Mouse (Mus musculus) hematopoietic stem cell, adult 5-6 weeks (primary cell): ENCODE results near the gene Slc35f4. TPM values are rescaled to one million over a fixed set of nuclear protein-coding genes. Genes with fewer than 3 reads are reported as not detected.

Experiments used
- ATAC-seq, 2 experiments: fragments of 125-278 bp in 1 of 2; replicated peaks in 1 of 2; 2 replicates each; pipeline ENCODE4 v1.8.0; 2016 to 2017; ENCODE audit warnings: inconsistent platforms in 2 of 2, mild to moderate bottlenecking in 2 of 2, moderate number of reproducible peaks in 2 of 2, low read depth in 1 of 2, moderate TSS enrichment in 1 of 2; ENCODE audit not compliant: low FRiP score in 2 of 2, poor library complexity in 2 of 2, severe bottlenecking in 2 of 2, insufficient read depth in 1 of 2, low TSS enrichment in 1 of 2
- total RNA-seq: library from RNA; stranded (forward); fragments of 172-1452, 232-1000 nt; gene quantifications from 2 replicates; pipeline ENCODE4 v1.2.3, GENCODE M21; 2017

Slc35f4 gene
- total RNA-seq, 1 experiment from 2014 or later: not detected

DNA sequence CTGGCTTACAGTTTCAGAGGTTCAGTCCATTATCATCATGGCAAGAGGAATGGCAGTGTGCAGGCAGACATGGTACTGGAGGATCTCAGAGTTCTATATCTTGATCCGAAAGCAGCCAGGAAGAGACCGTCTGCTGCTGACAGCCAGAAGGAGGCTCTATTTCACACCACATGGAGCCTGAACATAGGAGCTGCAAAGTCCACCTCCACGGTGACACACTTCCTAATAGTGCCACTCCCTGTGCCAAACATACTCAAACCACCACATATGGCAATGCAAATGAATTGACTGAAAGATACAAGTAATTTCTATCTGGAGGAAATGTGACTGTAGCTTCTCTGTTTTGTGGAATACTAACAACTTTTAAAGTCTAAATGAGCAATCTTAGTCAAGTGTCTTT, 89.0 kb downstream of the Slc35f4 start:
- ATAC-seq: no peak

DNA sequence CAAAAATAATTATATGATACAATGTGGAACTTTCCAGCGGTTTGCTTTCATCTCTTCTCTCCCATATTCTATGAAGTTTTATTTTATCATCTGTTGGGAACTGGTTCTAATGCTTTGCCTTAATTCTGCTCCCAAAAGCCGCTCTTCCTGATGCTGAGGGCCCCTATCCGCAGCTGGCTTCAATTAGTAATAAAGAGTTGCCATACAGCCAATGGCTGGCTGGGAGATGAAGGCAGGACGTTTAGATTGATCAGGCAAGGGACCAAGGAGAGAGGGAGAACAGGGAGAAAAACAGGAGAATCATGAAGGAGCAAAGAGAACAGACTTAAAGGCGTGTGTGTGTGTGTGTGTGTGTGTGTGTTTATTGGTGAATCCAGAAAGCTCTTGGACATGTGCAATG, 94.0 kb downstream of the Slc35f4 start:
- no peak for ATAC-seq

DNA sequence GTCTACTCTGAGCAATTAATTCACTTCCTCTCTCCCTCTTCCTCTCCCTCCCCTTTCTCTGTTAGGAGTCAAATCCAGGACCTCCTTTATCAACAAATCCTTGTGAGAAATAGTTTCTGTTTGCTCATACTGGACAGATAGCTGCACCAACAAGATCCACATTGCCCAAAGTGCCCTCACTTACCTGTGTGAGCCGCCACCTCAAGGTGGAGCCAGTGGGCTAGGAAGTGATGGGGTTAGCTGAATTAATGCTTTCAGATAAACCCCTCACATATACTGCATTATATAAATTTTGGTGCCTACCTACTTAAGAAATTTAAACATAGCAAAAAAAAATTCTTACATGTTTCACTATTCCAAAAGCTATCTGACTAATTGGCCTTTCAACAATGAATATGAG, 133.4 kb downstream of the Slc35f4 start:
- ATAC-seq: no peak

DNA sequence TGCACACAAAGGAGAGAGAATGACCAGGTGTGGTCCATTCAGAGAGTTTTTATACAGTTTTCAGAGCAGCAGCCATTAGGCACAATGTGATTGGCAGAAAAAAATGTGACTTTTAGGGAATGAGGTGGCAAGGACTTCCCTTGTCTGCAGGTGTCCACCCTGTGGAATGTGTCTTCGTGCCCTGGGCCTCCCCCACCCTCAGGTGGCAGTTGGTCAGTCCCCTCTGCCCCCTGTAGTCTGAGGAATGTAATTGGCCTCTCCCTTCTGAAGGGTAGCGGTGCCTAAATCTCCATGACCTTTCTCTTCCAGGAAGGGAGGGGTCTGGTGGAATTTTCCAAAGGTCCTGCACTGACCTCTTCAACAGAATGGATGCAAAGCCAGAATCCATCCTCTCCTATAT, 163.7 kb downstream of the Slc35f4 start:
- ATAC-seq: no peak

DNA sequence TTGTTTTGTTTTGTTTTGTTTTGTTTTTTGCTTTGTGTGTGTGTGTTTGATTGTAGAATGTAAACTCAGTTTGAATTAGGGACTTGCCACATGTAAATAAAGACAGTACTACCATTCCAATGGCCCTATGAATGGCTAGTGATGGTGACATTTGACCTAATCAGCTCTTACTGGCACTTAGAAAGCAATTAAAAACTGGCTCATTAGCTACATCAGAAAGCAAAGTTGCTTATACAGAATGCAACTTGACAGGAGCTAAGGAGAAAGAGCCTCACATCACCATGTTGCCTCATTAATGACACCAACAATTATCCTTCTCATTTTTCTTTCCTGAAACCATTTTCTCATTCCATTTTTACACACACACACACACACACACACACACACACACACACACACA, 170.3 kb downstream of the Slc35f4 start:
- no peak for ATAC-seq

DNA sequence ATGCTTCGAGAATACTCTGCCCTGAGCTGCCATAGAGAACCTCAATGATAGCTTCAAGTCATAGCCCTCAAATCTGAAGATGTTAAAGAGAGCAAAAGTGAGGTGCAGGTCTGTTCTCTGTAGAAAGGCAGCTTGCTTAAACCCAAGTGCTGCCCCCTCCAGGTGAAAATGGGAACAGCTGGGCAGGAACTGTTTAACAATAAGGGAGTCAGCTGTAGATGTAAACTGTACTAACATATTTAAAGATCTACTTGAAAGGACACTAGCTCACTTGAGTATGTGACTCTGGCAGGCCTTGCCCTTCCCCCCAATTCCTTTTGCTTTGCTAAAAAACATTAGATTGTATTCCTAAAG, 177.0 kb downstream of the Slc35f4 start:
- peak in 1 of 2 experiments; percentile 39; a peak in 1 of 4 replicates for ATAC-seq

DNA sequence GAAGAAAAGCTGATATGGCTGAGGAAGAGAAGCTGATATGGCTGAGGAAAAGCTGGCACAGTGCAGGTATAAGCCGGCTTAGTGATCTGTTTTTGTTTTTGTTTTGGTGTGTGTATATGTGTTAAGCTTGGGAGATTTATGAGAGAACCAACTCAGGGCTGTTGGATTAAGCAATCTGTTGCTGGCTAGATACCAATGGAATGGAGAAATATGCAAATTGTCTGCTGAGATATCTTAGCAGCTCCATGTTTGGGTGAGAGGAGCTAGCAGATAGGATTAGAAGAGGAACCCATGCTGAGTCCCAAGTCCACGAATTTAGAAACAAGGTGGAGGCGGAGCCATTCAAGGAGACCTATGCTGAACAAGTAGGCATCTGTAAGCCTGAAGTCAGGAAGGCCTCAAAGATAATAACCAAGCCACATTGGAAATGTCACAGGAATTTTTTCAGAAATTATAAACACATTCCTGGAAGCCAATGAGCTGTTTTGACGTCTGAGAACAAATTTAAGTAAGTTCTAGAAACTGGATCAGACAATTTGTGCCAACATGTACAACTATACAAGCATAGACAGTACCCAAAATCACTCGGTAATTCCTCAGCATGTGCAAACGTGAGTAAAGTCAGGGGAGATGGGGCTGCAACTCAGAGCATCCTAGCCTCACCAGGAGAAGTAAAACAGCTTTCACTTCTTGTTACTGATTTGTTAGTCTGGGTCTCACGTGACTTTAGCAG, 177.5 kb downstream of the Slc35f4 start:
- ATAC-seq: no peak

DNA sequence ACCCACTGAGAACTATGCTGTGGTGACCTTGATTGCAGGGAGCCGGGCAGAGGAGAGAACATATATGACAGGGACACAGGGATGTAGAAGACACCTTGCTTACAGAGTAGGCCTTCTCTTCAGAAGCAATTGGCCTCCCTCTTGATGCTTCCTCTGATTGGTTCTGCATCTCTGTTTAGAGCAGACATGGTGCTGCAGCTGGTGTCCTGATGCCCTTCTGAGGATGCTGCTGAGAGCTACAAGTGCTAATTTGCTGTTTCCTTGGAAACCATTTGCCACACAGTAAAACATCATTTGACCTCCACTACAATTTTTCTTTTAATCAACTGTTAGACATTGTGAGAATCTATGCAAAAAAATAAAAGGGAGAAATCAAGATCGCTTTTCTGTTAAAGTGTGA, 180.0 kb downstream of the Slc35f4 start:
- ATAC-seq: no peak

DNA sequence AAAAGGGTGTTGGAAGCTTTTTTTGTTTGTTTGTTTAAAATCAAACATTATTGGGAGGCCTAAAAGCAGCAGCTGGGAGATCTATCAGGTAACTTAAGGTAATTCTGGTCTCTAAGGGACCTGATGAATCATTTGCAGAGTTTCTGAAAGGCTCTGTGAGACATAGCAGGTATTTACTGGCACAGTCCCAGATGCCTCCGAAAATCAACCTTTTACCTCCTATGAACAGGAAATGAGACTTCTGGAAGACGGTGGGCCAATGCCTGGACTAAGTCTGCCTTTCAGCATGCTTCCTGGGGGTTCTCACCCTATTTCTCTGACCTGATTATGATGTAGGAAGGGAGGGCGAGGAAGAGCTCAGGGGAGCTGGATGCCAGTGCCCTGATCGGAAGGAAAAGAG, 188.8 kb downstream of the Slc35f4 start:
- ATAC-seq: no peak

DNA sequence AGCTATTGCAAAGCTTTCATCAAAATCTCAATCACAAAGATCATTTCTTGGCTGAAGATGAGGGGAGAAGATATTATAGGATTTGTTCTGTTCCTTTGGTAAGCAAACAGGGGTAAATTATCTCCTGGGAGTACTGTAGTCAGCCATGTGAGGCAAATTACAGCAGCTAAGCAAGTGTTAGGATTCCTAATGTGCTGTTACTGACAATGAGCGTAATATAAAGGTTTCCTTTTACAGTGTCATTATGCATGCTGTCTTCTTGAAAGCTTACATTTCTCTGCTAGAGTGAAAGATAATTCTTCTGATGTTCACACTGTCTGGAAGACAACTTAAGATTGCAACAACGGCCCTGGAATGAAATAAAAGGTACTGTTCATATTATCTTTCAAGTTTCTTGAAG, 192.0 kb downstream of the Slc35f4 start:
- no peak for ATAC-seq

DNA sequence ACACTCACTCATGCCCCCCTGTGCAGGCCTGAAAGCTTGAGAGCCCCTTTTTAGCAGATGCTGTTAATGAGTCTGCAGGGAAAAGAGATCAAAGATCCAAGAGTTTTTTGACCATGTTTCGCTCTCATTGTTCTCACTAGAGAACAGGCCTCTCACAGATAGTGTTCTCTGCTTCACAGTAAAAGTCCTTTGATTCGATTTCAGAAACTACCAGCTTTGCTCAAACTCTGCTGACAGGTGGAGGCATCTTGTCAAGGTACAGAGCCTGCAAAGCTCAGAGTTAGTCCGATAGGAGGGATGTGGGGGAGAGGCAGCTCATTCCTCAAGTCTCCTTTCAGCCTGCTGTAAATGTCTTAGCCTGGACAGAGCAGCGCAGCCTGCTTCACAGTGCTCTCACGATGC, 209.4 kb downstream of the Slc35f4 start:
- ATAC-seq: no peak

DNA sequence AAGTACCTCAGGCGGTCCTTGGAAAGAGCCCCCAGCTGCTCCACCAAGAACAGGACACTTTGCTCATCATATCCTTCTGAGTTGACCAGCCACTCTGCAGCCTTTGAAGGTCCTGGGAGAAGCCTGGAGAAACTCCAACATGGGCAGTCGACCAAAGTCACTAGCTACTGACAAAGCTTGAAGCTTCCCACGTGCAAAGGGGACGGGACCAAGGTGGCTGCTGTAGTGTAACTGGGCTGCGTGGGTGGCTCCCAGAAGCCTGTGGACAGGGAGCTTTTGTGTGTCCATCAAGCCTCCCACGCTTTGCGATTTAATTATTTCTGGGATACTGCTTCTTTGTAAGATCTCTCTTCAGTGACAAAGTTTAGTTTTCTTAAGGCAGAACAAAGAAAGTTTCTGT, 211.9 kb downstream of the Slc35f4 start:
- ATAC-seq: no peak

DNA sequence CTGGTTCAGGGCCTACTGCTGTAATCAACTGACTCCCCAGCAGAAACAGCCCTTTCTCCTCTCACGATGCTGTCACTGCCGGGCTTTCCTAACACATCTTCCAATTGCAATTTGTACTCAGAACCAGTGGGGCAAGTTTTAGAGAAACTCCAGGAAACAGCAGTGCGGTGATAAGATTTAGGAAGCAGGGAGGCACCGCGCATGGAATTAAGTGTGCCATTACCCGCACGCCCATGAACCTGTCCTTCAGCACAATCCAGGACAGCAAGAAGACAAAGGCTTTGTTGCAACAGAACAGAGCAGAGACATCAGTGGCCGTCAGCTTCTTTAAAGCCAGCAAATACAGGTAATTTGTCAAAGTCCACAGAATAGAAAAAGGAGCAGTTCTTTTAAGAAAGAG, 212.5 kb downstream of the Slc35f4 start:
- no peak for ATAC-seq

DNA sequence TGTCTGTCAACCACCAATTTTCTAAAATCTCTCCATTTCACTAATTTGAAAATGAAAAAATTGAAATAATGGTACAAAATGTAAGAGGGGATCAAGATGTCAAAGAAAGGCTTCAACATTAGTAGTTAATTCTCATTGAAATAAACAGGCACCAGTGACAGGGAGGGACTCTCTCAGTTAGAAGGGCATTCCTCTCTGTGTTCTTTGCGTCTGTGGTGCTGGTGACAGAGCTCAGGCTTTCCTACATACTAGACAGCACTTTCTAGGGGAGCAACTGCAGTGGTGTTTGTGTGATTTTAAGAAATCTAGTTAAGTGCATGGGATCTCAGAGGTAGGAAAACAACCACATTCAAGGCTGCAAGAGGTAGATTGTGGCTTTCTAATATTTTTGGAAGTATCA, 214.3 kb downstream of the Slc35f4 start:
- ATAC-seq: no peak

DNA sequence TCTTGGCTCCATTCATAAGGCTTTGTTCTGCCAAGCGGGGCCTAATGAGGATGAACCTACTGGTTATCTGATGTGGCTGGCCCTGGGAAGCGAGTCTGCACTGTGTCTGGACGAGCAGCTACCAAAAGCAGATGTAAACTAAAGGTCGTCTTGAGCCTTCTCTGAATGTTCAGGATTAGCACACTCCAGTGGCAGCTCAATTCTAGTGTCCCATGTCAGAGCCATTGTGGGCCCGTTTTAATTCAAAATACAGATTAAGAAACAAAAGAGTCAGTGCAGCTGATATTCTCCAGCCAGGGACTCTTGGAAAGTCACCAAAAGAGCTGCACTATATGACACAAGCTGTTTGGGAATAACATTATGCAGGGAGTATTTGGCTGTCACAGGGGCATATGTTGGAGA, 214.8 kb downstream of the Slc35f4 start:
- ATAC-seq: no peak

DNA sequence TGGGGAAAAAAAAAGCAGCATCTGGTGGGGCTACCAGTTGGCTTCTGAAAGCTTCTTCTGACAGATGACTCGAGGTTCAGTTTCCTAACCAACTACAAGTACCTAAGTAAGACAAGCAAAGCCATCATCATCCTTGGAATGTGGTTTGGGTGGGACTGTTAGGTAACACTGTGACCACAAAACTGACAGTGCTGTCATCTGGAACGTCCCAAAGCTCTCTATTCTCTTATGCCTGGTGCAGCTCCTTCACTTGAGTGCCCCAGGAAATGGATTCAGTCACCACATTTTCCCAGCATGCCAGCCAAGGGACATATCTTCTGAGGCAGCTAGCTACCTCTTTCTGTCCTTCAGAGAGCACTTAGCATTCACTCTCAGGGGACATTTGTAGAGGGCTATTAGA, 216.2 kb downstream of the Slc35f4 start:
- ATAC-seq: no peak

DNA sequence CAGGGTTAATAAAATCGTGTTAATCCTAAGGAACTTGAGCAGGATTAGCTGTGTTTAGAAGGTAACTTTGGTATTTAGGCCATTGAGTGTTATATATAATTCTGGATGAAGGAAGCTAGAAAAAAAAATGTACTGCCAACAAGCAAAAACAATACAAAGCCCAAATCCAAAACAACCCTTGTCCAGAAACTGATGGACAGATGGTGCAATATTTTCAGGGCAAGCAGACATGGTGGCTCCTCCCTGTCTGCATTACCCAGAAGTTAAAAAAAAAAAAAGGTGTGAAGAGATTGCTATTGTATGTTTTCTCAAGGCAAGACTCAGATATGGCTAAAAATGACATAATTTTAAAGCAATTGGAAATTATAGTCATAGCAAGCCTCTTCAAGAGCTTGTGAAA, 217.3 kb downstream of the Slc35f4 start:
- no peak for ATAC-seq

DNA sequence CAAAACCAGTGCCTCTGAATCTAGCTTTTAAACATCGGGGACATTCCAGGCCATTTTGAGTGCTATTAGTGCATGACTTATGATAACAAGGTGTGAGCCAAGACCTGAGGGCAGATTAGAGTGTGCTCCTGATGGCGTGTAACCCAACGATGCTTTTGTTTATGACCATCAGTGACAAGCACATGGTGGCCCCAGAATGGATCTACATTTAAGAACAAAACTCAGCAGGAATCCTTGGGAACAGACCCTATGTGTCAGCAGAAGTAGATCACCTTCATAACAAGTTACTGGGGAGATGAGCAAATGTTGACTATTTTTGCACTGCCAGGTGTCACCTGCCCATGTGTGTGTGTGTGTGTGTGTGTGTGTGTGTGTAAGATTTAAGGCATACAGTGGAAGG, 218.0 kb downstream of the Slc35f4 start:
- no peak for ATAC-seq

DNA sequence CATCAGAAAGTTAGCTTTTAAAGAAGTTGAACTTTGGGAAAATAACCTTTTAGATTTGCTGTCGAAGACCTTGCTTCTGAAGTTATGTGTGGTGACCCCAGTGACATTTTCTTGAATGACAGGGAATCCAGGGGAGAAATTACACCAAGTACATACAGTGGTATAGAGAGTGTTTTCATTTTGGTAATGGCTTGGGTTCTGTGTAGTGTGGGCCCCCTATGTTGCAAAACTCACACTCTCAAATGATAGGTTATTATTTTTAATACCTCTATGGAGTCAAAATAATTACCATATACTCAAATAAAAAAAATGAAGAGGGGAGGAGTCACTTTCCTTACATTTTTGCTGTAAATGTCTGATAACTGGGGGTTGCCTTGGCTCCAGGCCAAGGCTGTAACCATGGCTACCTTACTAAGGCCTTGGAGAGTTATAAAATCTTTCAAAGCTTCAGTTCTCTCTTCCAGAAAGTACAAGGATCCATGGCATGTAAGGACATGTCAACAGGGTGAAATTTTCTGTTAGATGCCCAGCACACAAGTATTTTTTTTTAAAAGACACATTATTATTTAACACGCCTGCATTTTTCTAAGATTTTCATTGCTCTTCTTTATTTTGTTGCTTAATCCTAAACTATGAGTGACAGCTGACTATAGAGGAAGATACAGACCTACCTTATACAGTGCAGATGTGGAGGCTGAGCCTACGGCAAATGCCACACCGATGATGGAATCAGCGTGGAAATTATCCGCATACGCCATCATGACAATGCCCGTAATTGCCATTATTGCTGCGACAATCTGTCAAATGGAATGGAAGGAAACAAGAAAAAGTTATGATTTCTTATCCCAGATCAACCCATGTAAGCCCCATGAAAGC, 220.1 kb downstream of the Slc35f4 start:
- no peak for ATAC-seq
